Mouse (Mus musculus) spleen, adult 10 weeks (tissue): ENCODE results near the gene Podnl1. TPM values are rescaled to one million over a fixed set of nuclear protein-coding genes. Genes with fewer than 3 reads are reported as not detected.

Experiments used
- polyA plus RNA-seq: library from polyadenylated mRNA; stranded (reverse); fragments of 350-450 nt; fragmentation: Illumina TruSeq; extraction: RNeasy Lipid Tissue Mini Kit (QIAGEN cat#74804); gene quantifications from one replicate; pipeline ENCODE4 v1.2.3, GENCODE M21; 2015; ENCODE audit warnings: low replicate concordance; ENCODE audit not compliant: insufficient read depth

The Podnl1 gene
- polyA plus RNA-seq: 4.2 TPM

DNA sequence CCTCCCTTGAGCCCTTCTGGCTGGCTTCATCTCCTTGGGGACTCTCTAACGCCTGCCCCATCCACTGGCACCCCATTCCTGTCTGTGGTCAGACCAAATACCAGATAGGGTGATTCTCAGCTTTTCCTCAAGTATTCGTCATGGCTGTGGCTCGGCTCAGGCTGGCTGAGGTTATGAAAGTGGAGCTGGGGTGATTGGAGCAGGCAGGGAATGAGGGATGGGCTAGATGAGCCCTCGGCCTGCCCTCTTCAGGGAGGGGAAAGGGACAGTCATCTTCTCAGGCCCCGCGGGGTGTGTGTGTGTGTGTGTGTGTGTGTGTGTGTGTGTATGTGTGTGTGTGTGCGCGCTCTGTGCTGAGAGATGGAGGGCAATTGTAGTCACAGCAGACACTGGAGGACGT is at the start of gene Podnl1:
Gene Podnl1 (plus strand): TSS at position 334 of the 400 bp plus-strand sequence.

GRCm38 (mm10) chr8:84104697-84105609 is 20.8 kb upstream of the Podnl1 start, which contains the start of gene Dcaf15:
Gene Dcaf15 (minus strand): TSS chr8:84104768.

DNA sequence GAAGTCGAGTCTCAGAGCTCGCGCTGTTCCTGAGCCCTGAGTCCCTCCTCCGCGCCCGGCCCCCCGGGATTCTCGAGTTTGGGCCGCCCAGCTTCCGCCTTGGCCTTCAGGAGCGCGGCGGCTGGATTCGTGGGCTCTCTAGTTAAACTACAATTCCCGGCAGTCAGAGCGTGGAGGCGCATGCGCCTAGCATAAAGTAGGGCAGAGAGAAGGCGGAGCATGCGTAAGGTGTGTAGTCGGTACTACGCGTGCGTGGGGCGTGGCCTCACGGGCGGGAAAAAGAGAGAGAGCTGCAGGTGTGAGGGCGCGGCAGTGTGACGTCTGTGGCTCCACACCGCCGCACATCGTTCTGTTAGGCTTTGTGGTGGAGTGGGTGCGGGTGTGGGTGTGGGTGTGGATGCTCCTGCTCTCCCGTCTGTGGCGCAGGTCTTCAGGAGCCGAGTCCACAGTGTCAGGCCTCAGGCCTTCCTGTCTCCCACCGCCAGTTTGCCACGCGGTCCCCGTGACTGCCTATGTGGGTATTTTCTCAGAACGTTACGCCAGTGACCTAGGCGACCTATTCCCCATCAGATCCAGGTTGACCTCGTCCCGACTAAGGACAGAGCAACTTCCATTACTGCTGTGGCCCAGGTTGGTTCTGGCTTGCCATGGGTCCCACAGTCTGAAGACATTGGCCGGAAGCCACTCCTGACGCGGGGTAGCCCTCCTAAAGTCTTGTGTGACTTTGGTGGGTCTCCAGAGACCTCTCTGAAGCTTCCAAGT is 22.2 kb downstream of the Podnl1 start, which contains the start of the genes Cc2d1a and 4930432K21Rik:
Gene Cc2d1a (minus strand): TSS at position 168 of the 762 bp plus-strand sequence.
Gene 4930432K21Rik (plus strand): TSS at position 257 of the 762 bp plus-strand sequence.

Other genes with a start within 250 kb of the Podnl1 start
- 7.0 TPM for gene Adgrl1, start 225.9 kb upstream of the Podnl1 start, polyA plus RNA-seq
- 1.3 TPM for gene Gm10644, start 170.8 kb upstream of the Podnl1 start, polyA plus RNA-seq
- gene Asf1b, start 170.5 kb upstream of the Podnl1 start, polyA plus RNA-seq: 20.3 TPM
- 31.7 TPM for gene Prkaca, start 153.0 kb upstream of the Podnl1 start, polyA plus RNA-seq
- gene Samd1, start 128.3 kb upstream of the Podnl1 start, polyA plus RNA-seq: 27.6 TPM
- gene 1700067K01Rik, start 124.5 kb upstream of the Podnl1 start, polyA plus RNA-seq: 0.57 TPM
- gene 2210011C24Rik, start 113.8 kb upstream of the Podnl1 start, polyA plus RNA-seq: not detected
- 0.30 TPM for gene Palm3, start 104.5 kb upstream of the Podnl1 start, polyA plus RNA-seq
- gene Il27ra, start 83.4 kb upstream of the Podnl1 start, polyA plus RNA-seq: 60.8 TPM
- not detected for gene Rln3, start 81.0 kb upstream of the Podnl1 start, polyA plus RNA-seq
- gene Gm10643, start 60.9 kb upstream of the Podnl1 start, polyA plus RNA-seq: 2.0 TPM
- gene Rfx1, start 59.2 kb upstream of the Podnl1 start, polyA plus RNA-seq: 10.4 TPM
- 17.1 TPM for gene Dcaf15, start 21.2 kb upstream of the Podnl1 start, polyA plus RNA-seq
- gene Cc2d1a, start 21.9 kb downstream of the Podnl1 start, polyA plus RNA-seq: 5.1 TPM
- gene 4930432K21Rik, start 22.0 kb downstream of the Podnl1 start, polyA plus RNA-seq: 0.68 TPM
- not detected for gene Nanos3, start 59.2 kb downstream of the Podnl1 start, polyA plus RNA-seq
- gene Zswim4, start 111.1 kb downstream of the Podnl1 start, polyA plus RNA-seq: 1.9 TPM
- gene D8Ertd738e, start 123.7 kb downstream of the Podnl1 start, polyA plus RNA-seq: 66.9 TPM
- gene Mri1, start 131.3 kb downstream of the Podnl1 start, polyA plus RNA-seq: 18.2 TPM
- gene Ccdc130, start 144.4 kb downstream of the Podnl1 start, polyA plus RNA-seq: 21.0 TPM